Mouse (Mus musculus): ENCODE data around the gene Clmp.

GRCm38 (mm10) chr9:40671323-40671930 lies 14.3 kb upstream of the Clmp start:
- no peak for TF ChIP-seq CTCF (IDR thresholded peaks at IDR 0.05; ENCODE audit: low read depth, low read length)
- no peak for TF ChIP-seq POLR2A (IDR thresholded peaks at IDR 0.05; ENCODE audit: insufficient read depth, low read length)

All from ES-Bruce4 (cell line).